Mouse (Mus musculus): Measurements from ENCODE around the gene Cpm.

Gene Cpm

DNA sequence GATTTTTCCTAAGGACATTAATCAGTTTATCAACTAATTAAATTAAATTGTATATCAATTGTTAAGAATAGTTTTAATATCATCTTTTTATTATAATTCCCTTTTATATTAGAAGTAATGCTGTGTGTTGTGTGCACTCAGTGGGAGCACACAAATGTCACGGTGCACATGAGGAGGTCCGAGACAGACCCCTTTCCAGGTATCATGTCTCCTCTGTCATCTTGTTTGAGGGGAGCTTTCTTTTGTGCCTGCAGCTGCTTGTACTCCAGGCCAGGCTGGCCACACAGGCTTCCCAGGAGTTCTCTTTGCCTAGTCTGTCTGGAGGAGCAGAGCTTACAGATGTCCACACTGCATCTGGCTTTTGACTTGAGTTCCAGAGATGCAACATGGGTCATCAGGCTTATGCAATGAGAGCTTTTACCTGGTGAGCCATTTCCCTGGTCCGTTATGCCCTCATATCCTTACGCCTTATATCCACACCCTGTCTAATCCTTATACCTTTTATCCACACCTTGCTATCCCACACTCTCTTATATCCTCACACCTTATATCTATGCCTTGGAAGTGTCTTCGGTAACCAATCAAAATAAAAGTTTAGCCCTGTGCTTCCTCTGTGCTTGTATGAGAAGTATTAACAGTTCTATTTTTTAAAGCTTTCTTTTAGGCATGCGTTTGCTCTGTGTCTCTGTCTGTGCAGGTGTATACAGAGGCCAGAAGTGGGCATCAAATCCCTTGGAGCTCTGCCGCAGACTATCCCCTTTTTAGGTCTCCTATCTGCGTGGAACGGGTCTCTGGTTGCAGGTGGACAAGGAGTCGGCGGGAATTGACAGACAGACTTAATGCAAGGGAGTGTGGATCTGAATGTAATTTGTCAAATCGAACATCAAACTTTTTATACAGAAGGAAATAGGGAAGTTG lies 7.4 kb upstream of the Cpm start:
- no peak for DNase-seq

DNA sequence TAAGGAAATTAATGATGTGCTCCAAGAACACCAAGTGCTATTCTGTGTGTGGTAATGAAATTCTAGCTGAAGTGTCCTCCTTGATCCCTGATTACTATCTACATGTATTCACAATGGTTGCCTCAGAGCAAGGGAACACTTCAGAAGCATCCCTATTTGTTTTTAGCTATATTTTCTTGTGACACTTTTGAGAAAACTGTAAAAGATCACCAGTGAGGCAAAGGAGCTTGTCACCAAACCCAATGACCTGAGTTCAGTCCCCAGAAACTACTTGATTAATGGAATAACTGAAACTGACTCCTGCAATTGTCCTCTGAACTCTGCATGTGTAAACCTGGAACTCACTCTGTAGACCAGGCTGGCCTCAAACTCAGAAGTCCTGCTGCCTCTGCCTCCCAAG lies 5.9 kb upstream of the Cpm start:
- no peak for DNase-seq

- DNase-seq: no peak
Observed at GRCm38 (mm10) chr10:117624222-117624621, 5.1 kb upstream of the Cpm start.

- no peak for DNase-seq
Observed at GRCm38 (mm10) chr10:117624655-117625497, 4.4 kb upstream of the Cpm start.

GRCm38 (mm10) chr10:117625500-117626296 lies 3.6 kb upstream of the Cpm start:
- peak; percentile 39 for DNase-seq

- no peak for DNase-seq
Observed at GRCm38 (mm10) chr10:117626297-117626613, 3.0 kb upstream of the Cpm start.

GRCm38 (mm10) chr10:117626840-117627615 lies 2.3 kb upstream of the Cpm start:
- no peak for DNase-seq

DNA sequence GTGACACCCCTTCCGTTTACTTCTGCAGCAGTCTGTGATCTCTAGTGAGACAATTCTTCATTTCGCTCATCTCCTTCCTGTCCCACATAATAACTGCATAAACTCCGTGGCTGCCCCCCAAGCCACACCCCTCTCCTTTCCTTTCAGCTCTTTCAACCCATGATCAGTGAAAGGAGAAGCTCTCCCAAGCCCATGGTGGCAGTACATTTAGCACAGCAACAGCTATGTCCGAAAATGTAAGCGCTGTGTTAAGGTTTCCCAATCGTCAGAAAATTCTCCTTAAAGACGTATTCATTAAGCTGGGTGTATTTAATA lies 1.7 kb upstream of the Cpm start:
- no peak for DNase-seq

DNA sequence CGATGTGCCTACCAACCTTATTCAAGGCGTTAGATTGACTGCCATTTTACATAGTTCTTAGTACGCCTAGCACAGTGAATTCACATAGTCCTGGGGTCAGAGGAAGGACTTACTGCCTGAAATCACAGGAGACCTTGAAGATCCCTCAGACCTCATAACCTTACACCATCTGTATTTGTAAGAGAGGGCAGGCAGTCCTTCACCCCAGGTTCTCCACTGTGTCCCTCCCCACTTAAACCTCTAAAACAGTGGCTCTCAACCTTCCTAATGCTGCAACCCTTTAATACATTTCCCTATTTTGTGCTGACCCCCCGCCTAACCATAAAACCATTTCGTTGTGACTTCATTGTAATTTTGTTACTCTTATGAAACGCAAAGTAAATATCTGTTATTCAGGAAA lies 1.4 kb upstream of the Cpm start:
- no peak for DNase-seq

GRCm38 (mm10) chr10:117628363-117629168 lies 734 bp upstream of the Cpm start:
- no peak for DNase-seq

DNA sequence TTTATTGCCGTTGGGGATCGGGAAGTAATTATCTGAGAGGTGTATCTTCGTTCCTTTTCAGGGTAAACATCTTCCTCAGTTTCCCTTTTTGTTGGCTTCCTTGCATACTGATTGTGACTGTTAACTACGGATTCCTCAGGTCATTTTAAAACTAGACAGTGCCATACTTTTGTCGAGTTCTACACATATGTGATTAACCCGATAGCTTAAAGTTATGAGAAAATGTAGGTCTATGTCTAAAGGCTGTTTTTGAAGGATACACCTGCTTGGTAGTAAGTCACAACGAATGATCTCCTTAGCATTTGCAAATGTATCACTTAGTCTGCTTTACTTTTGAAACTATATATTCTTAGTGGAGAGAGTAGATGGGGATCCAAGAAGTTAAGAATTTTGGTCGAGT lies 876 bp downstream of the Cpm start:
- DNase-seq: no peak

DNA sequence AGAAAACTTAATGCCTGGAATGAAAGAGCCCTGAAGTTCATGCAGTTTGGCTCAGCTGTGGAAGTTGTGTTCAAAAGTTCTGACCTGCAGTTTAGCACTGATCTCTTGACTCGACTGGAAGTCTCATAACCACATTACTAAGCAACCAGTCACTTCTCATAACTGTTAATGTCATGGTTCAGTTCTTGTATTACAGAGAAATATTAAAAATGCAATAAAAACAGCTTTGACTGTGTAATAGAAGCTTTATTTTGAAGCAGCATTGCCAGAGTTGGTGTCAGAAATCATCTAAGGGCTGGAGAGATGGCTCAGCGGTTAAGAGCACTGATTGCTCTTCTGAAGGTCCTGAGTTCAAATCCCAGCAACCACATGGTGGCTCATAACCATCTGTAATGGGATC lies 1.5 kb downstream of the Cpm start:
- no peak for DNase-seq

GRCm38 (mm10) chr10:117631562-117632259 lies 2.4 kb downstream of the Cpm start:
- no peak for DNase-seq

GRCm38 (mm10) chr10:117632394-117632793 lies 3.1 kb downstream of the Cpm start:
- no peak for DNase-seq

DNA sequence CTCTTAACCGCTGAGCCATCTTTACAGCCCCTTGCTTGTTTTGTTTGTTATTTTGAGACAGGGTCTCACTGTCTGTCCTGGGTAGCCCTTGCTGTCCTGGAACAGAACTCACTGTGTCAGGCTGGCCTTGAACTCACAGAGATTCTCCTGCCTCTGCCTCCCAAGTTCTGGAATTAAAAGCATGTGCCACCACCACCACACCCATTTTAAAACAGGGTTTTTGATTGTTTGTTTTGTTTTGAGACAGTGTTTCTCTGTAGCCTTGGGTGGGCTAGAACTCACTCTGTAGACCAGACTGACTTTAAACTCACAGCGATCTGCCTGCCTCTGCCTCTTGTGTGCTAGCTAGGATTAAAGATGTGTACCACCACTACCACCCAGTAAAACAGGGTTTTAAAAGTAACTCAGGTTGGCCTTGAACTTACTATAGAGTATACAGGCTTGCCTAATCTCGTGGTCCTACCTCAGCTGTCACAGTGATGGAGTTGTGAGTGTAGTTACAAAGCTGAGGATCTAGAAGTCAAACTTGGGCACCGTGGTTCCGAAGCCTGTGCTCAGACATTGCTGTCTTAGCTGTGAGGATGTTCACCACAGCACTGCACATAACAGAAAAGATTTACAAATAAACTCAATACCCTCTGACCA lies 4.4 kb downstream of the Cpm start:
- no peak for DNase-seq

GRCm38 (mm10) chr10:117634323-117635030 lies 5.2 kb downstream of the Cpm start:
- no peak for DNase-seq

DNA sequence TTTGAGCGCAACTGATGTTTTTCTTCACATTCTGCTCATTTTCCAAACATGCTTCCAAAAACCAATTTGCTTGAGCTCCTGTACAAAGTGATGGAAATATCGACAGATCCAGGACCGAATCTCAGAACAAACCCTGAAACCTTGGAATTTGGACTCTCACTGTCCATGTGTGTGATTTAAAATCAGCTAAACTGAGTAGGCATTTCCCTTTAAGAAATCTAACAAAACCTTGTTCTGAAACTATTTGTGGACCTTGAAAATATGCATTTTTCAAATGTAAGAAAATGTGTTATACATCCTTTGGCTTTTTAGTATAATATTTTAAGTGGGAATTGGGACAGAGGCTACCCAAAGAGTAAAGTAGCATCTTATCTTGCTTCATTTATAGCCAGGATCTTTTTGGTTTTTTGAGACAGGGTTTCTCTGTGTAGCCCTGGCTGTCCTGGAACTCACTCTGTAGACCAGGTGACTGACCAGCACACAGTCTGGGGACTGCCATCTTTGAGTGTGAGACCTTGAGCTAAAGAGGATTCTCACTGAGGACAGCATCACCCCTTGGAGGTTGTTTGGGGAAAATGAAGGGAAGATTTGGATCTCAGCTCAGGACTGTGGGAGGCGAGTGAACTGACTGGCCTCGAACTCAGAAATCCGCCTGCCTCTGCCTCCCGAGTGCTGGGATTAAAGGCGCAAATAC lies 5.9 kb downstream of the Cpm start:
- DNase-seq: no peak

DNA sequence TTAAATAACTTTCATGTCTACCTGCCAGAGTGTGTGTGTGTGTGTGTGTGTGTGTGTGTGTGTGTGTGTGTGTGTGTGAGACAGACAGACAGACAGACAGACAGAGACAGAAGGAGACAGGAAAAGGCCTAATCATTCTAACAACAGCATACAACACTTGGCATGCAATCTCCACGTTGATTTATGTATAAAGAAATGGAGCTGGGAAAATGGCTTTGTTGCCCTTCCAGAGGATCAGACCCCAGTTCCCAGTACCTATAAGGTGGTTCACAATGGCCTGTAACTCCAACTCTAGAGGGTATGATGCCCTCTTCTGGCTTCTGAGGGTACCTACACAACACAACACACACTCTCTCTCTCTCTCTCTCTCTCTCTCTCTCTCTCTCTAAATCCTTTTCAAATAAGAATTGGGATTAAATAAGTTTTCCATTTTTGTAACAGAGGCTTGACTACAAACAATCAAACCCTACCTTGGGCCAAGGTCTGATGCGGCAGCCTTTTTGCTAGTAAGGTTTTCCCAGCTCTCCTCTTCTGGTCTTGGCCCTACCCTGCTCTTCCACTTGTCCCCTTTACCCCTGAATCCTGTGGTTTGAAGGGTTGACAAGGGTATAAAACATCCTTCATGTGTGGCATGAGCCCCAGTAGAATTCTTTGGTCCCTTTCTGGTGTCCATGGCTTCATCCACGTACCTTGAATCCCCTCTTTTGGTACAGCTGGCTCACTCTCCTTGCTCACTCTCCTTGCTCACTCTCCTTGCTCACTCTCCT lies 6.7 kb downstream of the Cpm start:
- DNase-seq: no peak
